8 mouse cellular contexts compared by ENCODE assay signal in genomic region chr15:51709871-51710655, GRCm38 (mm10).
DNase-seq lines count a peak whose midpoint lies in the region; ATAC-seq and TF ChIP-seq lines count a peak whose summit lies in the region.

No protein-coding gene starts in this region.

- H3K4me1 ChIP-seq in forebrain, embryonic 16.5 days (replicated peaks; ENCODE audit: control insufficient read depth, insufficient read depth, low read length) = peaks cover 11% of the 10 kb centered on the region
- H3K4me1 ChIP-seq in heart, postnatal 0 days (ENCODE audit: control insufficient read depth, insufficient read depth) = peaks cover 26% of the 10 kb centered on the region; the same call in 1 of the 2 replicates
- H3K4me1 ChIP-seq in midbrain, embryonic 16.5 days (ENCODE audit: control insufficient read depth, insufficient read depth, low read length) = peaks cover 11% of the 10 kb centered on the region

- no peaks in the 10 kb centered on the region for H3K9me3 ChIP-seq in forebrain, embryonic 16.5 days (ENCODE audit: control insufficient read depth, low read length)
- H3K9me3 ChIP-seq in heart, postnatal 0 days (replicated peaks; ENCODE audit: control insufficient read depth, low read length) = no peaks in the 10 kb centered on the region
- no peaks in the 10 kb centered on the region for H3K9me3 ChIP-seq in midbrain, embryonic 16.5 days (replicated peaks; ENCODE audit: control insufficient read depth, low read length, poor library complexity, severe bottlenecking)

- TF ChIP-seq CTCF in heart, postnatal 0 days (IDR thresholded peaks at IDR 0.05; ENCODE audit: low read depth) = no peak

- H3K27me3 ChIP-seq in forebrain, embryonic 16.5 days (replicated peaks; ENCODE audit: control insufficient read depth, insufficient read depth, low read length) = no peaks in the 10 kb centered on the region
- no peaks in the 10 kb centered on the region for H3K27me3 ChIP-seq in heart, postnatal 0 days (ENCODE audit: control insufficient read depth, insufficient read depth, low read length)
- H3K27me3 ChIP-seq in midbrain, embryonic 16.5 days (ENCODE audit: control insufficient read depth, insufficient read depth, low read depth, low read length) = no peaks in the 10 kb centered on the region

- 16% methylated on average over 13 of the region's 13 CpGs for WGBS in forebrain, embryonic 16.5 days
- WGBS in heart, postnatal 0 days = 19% methylated on average over 13 of the region's 13 CpGs
- WGBS in midbrain, embryonic 16.5 days = 32% methylated on average over 13 of the region's 13 CpGs

- TF ChIP-seq EP300 in heart, postnatal 0 days (IDR thresholded peaks at IDR 0.05; ENCODE audit: low read depth) = no peak

- no peak overlapping the region for H3K9ac ChIP-seq in forebrain, embryonic 16.5 days (replicated peaks; ENCODE audit: low read depth, low read length)
- no peak overlapping the region; the same call in 1 of the 2 replicates for H3K9ac ChIP-seq in heart, postnatal 0 days (replicated peaks; ENCODE audit: low read depth, low read length)
- peak overlapping the region; percentile 35; the same call in 1 of the 2 replicates for H3K9ac ChIP-seq in midbrain, embryonic 16.5 days (ENCODE audit: low read depth, low read length)

- ATAC-seq in forebrain, embryonic 16.5 days = peak; percentile 93
- ATAC-seq in heart, postnatal 0 days (ENCODE audit: insufficient read depth, low read depth) = peak; percentile 89
- ATAC-seq in midbrain, embryonic 16.5 days = peak; percentile 95
- no peak for ATAC-seq in inflammation-experienced regulatory T-cells, adult 6 months

- no peak overlapping the region for H3K27ac ChIP-seq in forebrain, embryonic 16.5 days (ENCODE audit: low read length)
- peak overlapping the region; percentile 77 for H3K27ac ChIP-seq in heart, postnatal 0 days (ENCODE audit: low read depth)
- H3K27ac ChIP-seq in midbrain, embryonic 16.5 days (ENCODE audit: low read length) = peak overlapping the region; percentile 66; the same call in 1 of the 2 replicates

- no peak overlapping the region for H3K4me2 ChIP-seq in forebrain, embryonic 16.5 days (ENCODE audit: low read length)
- H3K4me2 ChIP-seq in heart, postnatal 0 days (ENCODE audit: low read depth, low read length) = peak overlapping the region; percentile 7; the same call in 1 of the 2 replicates
- H3K4me2 ChIP-seq in midbrain, embryonic 16.5 days (ENCODE audit: low read length) = 0 out of 2 replicates have a peak overlapping the region, but pooled peaks have one; percentile 5

- DNase-seq in 3134 (ENCODE audit: extremely low read depth, insufficient read length, low spot score) = peak; percentile 83
- peak; percentile 13 to 34 for DNase-seq in adrenal gland, postnatal 4 days (ENCODE audit: low spot score in 2 of 2)
- DNase-seq in heart, postnatal 0 days (ENCODE audit: low spot score) = peak; percentile 66
- peak; percentile 73 to 82 for DNase-seq in layer of hippocampus, postnatal 10 days (ENCODE audit: low spot score in 2 of 2)
- no peak for DNase-seq in yolk sac, embryonic 10.5 days (ENCODE audit: low spot score)

- no peak overlapping the region for H3K4me3 ChIP-seq in forebrain, embryonic 16.5 days (replicated peaks; ENCODE audit: low read length)
- H3K4me3 ChIP-seq in heart, postnatal 0 days (ENCODE audit: low read depth, low read length) = no peak overlapping the region
- H3K4me3 ChIP-seq in midbrain, embryonic 16.5 days (ENCODE audit: low read depth, low read length) = no peak overlapping the region

- no peaks in the 10 kb centered on the region for H3K36me3 ChIP-seq in forebrain, embryonic 16.5 days (ENCODE audit: control insufficient read depth, insufficient read depth)
- no peaks in the 10 kb centered on the region for H3K36me3 ChIP-seq in heart, postnatal 0 days (replicated peaks; ENCODE audit: control insufficient read depth, insufficient read depth, low read length)
- no peaks in the 10 kb centered on the region for H3K36me3 ChIP-seq in midbrain, embryonic 16.5 days (ENCODE audit: control insufficient read depth, insufficient read depth, low read length)
